Mouse (Mus musculus) hindbrain, embryonic 15.5 days (tissue): ENCODE measurements around the gene Pde4d. TPM values are rescaled to one million over a fixed set of nuclear protein-coding genes. Genes with fewer than 3 reads are reported as not detected.

Source experiments
- ATAC-seq: fragments of 200-750 bp; cut with Nextera tagmentation; 2 replicates; pipeline ENCODE4 v1.8.0; 2017; ENCODE audit warnings: low read depth, moderate number of reproducible peaks, moderate TSS enrichment; ENCODE audit not compliant: low FRiP score
- H3K27ac ChIP-seq: fragments of 300-500 bp; sonication (generic); replicated peaks from 2 replicates; pipeline ENCODE4 v1.5.1; 2015; ENCODE audit warnings: mild to moderate bottlenecking, inconsistent platforms
- H3K27me3 ChIP-seq: fragments of 300-500 bp; sonication (generic); 2 replicates; pipeline ENCODE4 v1.6.1; 2015; ENCODE audit warnings: control low read depth, inconsistent platforms
- H3K36me3 ChIP-seq: fragments of 300-500 bp; sonication (generic); 2 replicates; pipeline ENCODE4 v1.6.1; 2015; ENCODE audit warnings: control low read depth, inconsistent platforms
- H3K4me1 ChIP-seq: fragments of 300-500 bp; sonication (generic); replicated peaks from 2 replicates; pipeline ENCODE4 v1.6.1; 2015; ENCODE audit warnings: control low read depth, inconsistent platforms
- H3K4me2 ChIP-seq: fragments of 300-500 bp; sonication (generic); 2 replicates; pipeline ENCODE4 v1.6.1; 2015; ENCODE audit warnings: moderate library complexity, mild to moderate bottlenecking, inconsistent platforms
- H3K4me3 ChIP-seq: fragments of 300-500 bp; sonication (generic); 2 replicates; pipeline ENCODE4 v1.5.1; 2015; ENCODE audit warnings: mild to moderate bottlenecking, inconsistent platforms
- H3K9ac ChIP-seq: fragments of 300-500 bp; sonication (generic); 2 replicates; pipeline ENCODE4 v1.6.1; 2015; ENCODE audit warnings: inconsistent platforms
- H3K9me3 ChIP-seq: fragments of 300-500 bp; sonication (generic); 2 replicates; pipeline ENCODE4 v1.6.1; 2016; ENCODE audit warnings: control low read depth, inconsistent platforms
- WGBS: fragments of 180-500 bp; shearing (Covaris S2); methylation state at CpG from one replicate; pipeline ENCODE4 v1.1.7; 2015; 5-methylcytosine and 5-hydroxymethylcytosine counted together
- polyA plus RNA-seq: library from polyadenylated mRNA; unstranded; fragments of >200 nt; fragmentation: Nextera tagmentation; extraction: Ambion mirVana; gene quantifications from 2 replicates; pipeline ENCODE4 v1.2.1, GENCODE M21; 2015

The Pde4d gene
- polyA plus RNA-seq, 1 experiment from 2014 or later, result 19.4 TPM

DNA sequence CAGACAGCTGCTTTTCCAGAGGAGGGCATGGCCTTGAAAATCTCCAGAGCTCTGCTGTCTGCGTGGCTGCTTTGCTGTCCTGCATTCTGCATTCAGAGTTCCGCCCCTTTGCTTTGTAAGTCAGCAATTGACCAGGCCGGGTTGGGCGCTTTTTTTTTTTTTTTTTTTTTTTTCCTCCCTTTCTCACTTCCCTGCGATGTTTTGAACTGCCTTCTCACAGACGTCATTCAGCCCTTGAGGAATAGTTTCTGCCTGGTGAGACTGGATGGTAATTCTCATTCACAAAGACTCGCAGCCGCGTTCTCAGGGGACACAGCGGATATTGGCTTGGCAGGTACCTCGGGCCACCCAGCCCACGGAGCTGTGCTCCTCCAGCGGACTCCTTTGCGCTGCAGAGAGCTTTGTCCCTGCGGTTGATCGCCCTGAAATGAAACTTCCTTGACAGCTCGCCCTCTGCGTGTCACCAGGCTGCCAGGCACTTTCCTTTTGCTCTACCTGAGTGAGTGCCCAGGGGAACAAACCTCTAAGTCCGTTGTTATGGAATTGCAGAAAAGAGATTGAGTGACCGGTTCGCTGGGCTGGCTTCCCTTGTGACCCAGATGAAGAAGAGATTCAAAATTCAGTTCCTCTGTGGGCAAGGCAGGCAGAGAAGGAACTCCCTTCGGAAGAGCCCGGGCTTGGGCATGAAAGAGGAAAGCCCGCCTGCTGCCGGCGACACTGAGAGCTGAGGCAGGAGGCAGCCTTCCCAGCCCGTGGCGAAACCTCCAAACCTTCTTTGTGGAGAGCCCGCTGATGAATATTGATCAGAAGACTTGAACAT, 1235.8 kb downstream of the Pde4d start:
- Histone ChIP-seq H3K4me1 (peaks cover 17% of the 10 kb centered on the region; the same call in 1 of the 2 replicates), H3K4me3 (peak overlapping the region; percentile 37), H3K27me3 (no peaks in the 10 kb centered on the region), H3K27ac (peak overlapping the region; percentile 35), H3K4me2 (peak overlapping the region; percentile 63), H3K36me3 (no peaks in the 10 kb centered on the region), H3K9ac (peak overlapping the region; percentile 34), H3K9me3 (no peaks in the 10 kb centered on the region)
- 1% methylated on average over 29 of the region's 29 CpGs for WGBS
- ATAC-seq, result peak; percentile 73

DNA sequence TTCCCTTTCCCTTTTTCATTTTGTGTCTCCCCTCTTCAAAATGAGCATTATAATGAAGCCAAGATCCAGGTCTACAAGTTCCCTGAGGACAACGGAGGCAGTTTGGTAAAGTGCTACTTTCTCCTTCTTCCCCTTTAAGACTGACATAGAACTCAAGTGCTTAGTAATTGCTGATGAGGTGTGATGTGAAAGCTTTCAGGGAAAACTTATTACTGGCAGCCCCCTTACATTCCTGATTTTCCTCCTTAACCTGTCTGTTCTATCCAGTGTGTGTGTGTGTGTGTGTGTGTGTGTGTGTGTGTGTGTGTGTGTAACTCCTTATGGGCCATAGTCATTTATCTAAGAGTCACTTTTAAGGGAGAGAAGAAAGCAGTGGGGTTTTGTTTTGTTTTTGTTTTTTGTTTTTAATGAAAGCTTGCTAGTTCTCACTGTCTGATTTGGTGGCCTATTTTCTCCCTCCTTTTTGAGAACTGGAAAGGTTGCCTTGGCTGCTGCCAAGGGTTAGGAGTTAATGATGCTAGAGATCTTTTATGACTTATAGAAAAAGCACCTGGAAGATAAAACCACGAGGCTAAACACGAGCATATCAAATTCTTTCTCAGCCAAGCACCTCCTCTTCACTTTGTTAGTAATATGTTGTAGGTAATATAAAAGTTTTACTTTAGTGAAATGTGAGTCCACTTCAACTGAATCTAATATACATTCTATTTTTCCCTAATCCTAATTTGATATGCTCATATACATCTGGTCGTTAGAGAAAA, 1236.5 kb downstream of the Pde4d start:
- H3K27me3 ChIP-seq, result no peaks in the 10 kb centered on the region
- no peaks in the 10 kb centered on the region for H3K36me3 ChIP-seq
- 27% methylated on average over 4 of the region's 4 CpGs for WGBS
- no peaks in the 10 kb centered on the region for H3K9me3 ChIP-seq
- peak overlapping the region; percentile 35 for H3K27ac ChIP-seq
- H3K4me1 ChIP-seq, result peaks cover 17% of the 10 kb centered on the region; the same call in 1 of the 2 replicates
- H3K4me2 ChIP-seq, result peak overlapping the region; percentile 63
- peak overlapping the region; percentile 37 for H3K4me3 ChIP-seq
- no peak overlapping the region for H3K9ac ChIP-seq
- ATAC-seq, result no peak

DNA sequence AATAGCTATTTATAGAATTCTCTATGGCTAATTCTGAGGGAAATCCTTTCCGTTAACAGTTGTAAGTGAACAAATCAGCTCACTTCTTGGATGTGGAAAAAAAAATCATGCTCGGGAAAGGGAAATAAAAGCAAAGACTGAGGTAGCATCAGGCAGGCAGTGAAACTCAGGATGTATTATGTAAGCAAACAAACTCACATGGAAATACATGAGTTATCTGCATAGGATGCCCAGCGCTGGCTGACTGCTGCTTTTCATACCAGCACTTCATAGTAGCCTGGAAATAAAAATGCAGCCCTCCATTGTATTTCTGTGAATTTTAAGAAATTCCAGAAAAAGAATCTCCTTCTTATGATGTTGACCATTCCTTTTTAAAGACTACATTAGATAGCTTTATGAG, 1237.2 kb downstream of the Pde4d start:
- 65% methylated on average over 3 of the region's 3 CpGs for WGBS
- no peaks in the 10 kb centered on the region for H3K36me3 ChIP-seq
- no peak for ATAC-seq
- no peaks in the 10 kb centered on the region for H3K9me3 ChIP-seq
- no peak overlapping the region for H3K4me2 ChIP-seq
- H3K27me3 ChIP-seq, result no peaks in the 10 kb centered on the region
- H3K9ac ChIP-seq, result no peak overlapping the region
- no peak overlapping the region for H3K4me3 ChIP-seq
- peaks cover 17% of the 10 kb centered on the region; the same call in 1 of the 2 replicates for H3K4me1 ChIP-seq
- H3K27ac ChIP-seq, result no peak overlapping the region

DNA sequence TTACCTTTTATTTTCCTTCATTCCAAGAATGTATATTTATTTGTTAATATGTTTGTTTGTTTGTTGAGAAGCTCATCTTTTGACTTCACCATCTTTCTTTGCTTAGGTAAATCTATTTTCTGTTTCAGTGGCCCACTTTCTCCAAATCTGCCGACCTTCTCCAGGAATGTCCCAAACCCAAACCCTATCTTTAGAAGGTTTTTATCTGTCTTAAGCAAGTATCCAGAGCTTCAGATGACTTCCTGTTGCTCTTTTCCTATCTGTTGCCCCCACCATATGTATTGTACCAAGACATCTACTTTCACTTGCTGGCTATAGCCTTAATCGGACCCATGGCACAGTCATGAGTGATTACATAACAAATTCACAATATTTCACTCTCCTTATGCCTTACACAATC, 1238.4 kb downstream of the Pde4d start:
- no peak overlapping the region for H3K4me3 ChIP-seq
- no peaks in the 10 kb centered on the region for H3K27me3 ChIP-seq
- H3K9me3 ChIP-seq, result no peaks in the 10 kb centered on the region
- ATAC-seq, result no peak
- no peak overlapping the region for H3K4me2 ChIP-seq
- H3K36me3 ChIP-seq, result no peaks in the 10 kb centered on the region
- no peak overlapping the region for H3K9ac ChIP-seq
- H3K27ac ChIP-seq, result no peak overlapping the region
- 91% methylated on average over 2 of the region's 2 CpGs for WGBS
- peaks cover 17% of the 10 kb centered on the region; the same call in 1 of the 2 replicates for H3K4me1 ChIP-seq

DNA sequence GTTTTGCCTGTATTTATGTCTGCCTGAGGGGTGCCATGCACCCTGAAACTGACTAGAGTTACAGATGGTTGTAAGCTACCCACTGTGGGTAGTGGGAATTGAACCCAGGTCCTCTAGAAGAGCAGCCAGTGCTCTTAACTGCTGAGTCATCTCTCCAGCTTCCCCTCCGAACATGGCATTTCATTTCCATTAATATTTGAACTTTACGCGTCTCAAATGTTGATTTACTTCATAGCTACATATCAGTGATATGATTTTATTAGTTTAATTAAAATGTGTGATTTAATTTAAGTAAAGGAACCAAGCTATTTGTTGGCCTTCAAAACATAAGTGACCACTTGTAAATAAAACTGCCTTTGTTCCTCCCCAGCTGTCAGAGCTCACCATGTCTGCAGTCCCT, 1239.4 kb downstream of the Pde4d start:
- Histone ChIP-seq H3K9me3 (no peaks in the 10 kb centered on the region), H3K36me3 (no peaks in the 10 kb centered on the region), H3K4me1 (peaks cover 13% of the 10 kb centered on the region; the same call in 1 of the 2 replicates), H3K9ac (no peak overlapping the region), H3K27ac (no peak overlapping the region), H3K4me3 (no peak overlapping the region), H3K4me2 (no peak overlapping the region), H3K27me3 (no peaks in the 10 kb centered on the region)
- 90% methylated on average over 3 of the region's 3 CpGs for WGBS
- ATAC-seq, result no peak

DNA sequence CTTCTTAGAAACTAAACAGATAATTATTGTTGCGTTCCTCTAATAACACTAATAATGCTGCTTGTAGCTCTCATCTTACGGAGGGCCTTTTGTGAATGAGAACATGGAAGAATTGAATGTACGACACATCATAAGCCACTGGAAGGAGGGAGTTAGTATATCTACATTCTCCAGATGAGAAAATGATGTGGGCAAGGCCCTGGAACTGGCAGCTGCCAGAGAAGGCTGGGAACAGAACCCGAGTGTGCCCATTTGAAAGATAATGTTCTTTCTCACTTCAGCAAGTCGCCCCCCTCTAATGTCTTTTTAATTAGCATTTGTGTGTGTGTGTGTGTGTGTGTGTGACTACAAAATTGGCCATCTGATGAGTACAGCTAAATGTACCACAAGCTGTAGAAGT, 1240.8 kb downstream of the Pde4d start:
- no peak overlapping the region for H3K9ac ChIP-seq
- ATAC-seq, result no peak
- H3K4me2 ChIP-seq, result no peak overlapping the region
- no peaks in the 10 kb centered on the region for H3K27me3 ChIP-seq
- no peaks in the 10 kb centered on the region for H3K9me3 ChIP-seq
- H3K27ac ChIP-seq, result no peak overlapping the region
- no peaks in the 10 kb centered on the region for H3K36me3 ChIP-seq
- H3K4me1 ChIP-seq, result peaks cover 13% of the 10 kb centered on the region; the same call in 1 of the 2 replicates
- WGBS, result 71% methylated on average over 5 of the region's 5 CpGs
- H3K4me3 ChIP-seq, result no peak overlapping the region

DNA sequence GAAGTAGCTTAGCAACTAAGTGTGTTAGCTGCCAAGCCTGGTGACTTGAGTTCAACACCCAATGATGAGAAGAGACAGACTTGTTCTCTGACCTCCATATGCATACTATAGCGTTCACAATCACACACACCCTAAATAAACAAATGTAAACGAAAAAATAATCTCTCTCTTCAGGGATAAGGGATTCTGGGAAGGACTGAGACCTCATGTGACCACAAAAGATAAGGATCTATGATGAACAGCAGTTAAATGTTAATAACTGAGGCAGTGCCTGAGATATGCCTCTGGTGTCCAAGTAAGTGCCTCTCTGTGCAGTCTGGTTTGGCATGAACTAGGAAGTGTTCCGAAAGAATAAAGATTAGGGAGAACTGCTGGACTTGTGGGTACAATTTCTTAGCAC, 1243.1 kb downstream of the Pde4d start:
- Histone ChIP-seq H3K27me3 (no peaks in the 10 kb centered on the region), H3K4me1 (peaks cover 6% of the 10 kb centered on the region; the same call in 1 of the 2 replicates), H3K9ac (no peak overlapping the region), H3K4me3 (no peak overlapping the region), H3K9me3 (no peaks in the 10 kb centered on the region), H3K4me2 (no peak overlapping the region), H3K27ac (no peak overlapping the region), H3K36me3 (no peaks in the 10 kb centered on the region)
- no peak for ATAC-seq
- 76% methylated on average over 3 of the region's 3 CpGs for WGBS

DNA sequence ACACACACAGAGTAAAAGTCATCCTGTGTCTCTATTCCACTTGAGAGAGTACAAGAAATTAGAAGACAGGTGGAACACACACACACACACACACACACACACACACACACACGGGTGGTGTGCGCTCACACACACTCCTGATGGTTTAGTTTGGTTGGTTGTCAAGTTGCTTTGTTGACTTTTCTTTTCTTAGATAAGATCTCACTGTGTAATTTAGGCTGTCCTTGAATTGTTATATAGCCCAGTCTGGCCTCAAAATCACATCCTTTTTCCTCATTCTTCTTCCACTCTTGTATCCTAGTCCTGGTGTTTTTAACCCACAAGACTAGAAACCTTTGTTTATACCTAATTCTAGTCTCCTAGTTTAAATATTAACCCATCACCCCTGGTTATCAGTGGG, 1244.0 kb downstream of the Pde4d start:
- 82% methylated on average over 2 of the region's 2 CpGs for WGBS
- ATAC-seq, result no peak
- peaks cover 6% of the 10 kb centered on the region; the same call in 1 of the 2 replicates for H3K4me1 ChIP-seq

DNA sequence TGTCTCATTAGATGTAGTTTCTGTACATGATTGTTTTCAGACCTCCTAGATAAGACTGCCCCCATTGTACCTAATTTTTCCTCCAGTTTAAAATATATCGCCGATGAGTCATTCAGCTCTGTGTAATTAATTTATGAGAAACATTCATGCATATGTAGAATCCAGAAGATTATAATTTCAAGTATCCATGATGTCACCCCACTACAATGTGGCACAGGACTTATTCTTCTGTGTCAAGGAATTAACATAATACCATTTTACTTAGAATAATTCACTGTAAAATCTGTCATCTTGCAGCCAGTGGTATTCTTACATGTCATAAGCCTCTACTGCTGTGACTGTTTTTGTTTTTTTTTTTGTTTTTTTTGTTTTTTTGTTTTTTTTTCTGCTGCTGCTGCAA, 1244.5 kb downstream of the Pde4d start:
- ATAC-seq, result no peak
- Histone ChIP-seq H3K27ac (no peak overlapping the region), H3K27me3 (no peaks in the 10 kb centered on the region), H3K9me3 (no peaks in the 10 kb centered on the region), H3K36me3 (no peaks in the 10 kb centered on the region), H3K4me2 (no peak overlapping the region), H3K4me1 (peaks cover 6% of the 10 kb centered on the region; the same call in 1 of the 2 replicates), H3K9ac (no peak overlapping the region), H3K4me3 (no peak overlapping the region)
- 68% methylated on average over 2 of the region's 2 CpGs for WGBS

More for the DNA sequence above, 1244.0 kb downstream of the Pde4d start:
- Histone ChIP-seq H3K9ac (no peak overlapping the region), H3K9me3 (no peaks in the 10 kb centered on the region), H3K27me3 (no peaks in the 10 kb centered on the region), H3K27ac (no peak overlapping the region), H3K4me2 (no peak overlapping the region), H3K36me3 (no peaks in the 10 kb centered on the region), H3K4me3 (no peak overlapping the region)

DNA sequence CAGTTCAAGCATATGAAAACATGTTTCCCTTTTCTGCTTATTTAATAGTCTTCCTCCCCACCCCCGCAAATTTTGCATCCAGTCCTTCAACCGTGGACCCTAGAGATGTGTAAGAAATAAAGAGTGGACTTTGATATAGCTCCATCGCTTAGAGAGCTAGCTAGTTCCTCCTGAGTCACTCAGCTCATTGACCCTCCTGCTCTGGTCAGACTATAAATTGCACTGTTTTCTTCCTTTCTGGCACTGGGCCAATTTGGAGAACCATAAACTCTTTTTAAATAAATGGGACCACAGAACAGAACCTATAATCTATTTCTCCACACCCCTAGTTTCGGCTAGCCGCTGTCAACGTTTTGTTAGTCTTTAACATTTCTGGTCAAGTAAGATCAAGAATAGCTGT, 1245.3 kb downstream of the Pde4d start:
- no peaks in the 10 kb centered on the region for H3K9me3 ChIP-seq
- no peaks in the 10 kb centered on the region for H3K36me3 ChIP-seq
- H3K27ac ChIP-seq, result no peak overlapping the region
- H3K4me3 ChIP-seq, result no peak overlapping the region
- no peak overlapping the region for H3K9ac ChIP-seq
- H3K27me3 ChIP-seq, result no peaks in the 10 kb centered on the region
- peaks cover 6% of the 10 kb centered on the region; the same call in 1 of the 2 replicates for H3K4me1 ChIP-seq
- WGBS, result 83% methylated on average over 6 of the region's 6 CpGs
- no peak overlapping the region for H3K4me2 ChIP-seq
- no peak for ATAC-seq

DNA sequence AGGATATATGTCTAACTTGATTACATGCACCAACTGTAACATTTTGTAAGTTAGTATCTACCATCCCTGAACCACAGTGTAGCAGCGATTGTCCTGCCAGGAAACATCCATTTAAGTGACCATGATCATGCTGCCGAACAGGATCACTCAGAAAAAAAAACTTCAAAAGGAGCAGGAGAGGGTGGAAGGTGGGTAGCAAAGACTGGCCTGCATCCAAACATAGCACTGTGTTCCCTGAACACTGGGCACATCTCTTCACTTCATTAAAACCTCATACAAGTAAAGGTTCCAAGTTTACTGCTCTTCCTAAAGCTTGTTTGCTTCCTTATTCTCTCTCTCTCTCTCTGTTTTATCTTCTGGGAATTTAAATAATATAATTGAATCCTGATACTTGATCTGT, 1256.4 kb downstream of the Pde4d start:
- Histone ChIP-seq H3K4me1 (peaks cover 6% of the 10 kb centered on the region; the same call in 1 of the 2 replicates), H3K4me3 (no peak overlapping the region), H3K27ac (no peak overlapping the region), H3K27me3 (no peaks in the 10 kb centered on the region), H3K4me2 (no peak overlapping the region), H3K9me3 (no peaks in the 10 kb centered on the region), H3K36me3 (no peaks in the 10 kb centered on the region), H3K9ac (no peak overlapping the region)
- ATAC-seq, result no peak
- WGBS, result 58% methylated on average over 2 of the region's 2 CpGs

DNA sequence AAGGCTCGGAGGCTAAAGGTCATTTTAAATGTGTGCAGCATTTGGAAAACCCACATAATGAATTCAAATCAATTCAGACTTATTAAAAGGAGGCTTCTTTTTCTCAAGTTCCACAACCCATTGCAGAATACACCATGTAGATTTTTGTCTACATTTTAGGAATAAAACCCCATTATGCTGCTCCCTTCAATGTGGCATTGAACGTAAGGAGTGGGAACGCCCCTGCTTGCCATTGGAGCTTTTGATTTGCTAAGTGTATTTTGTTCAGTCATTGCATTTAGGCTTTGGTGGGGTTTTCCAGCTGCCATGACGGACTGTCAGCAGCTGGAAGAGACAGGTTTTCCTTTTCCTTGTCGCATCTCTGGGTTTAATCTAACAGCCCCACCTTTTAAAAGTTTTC, 1256.8 kb downstream of the Pde4d start:
- Histone ChIP-seq H3K36me3 (no peaks in the 10 kb centered on the region), H3K4me1 (peaks cover 6% of the 10 kb centered on the region; the same call in 1 of the 2 replicates), H3K4me3 (no peak overlapping the region), H3K9ac (no peak overlapping the region), H3K9me3 (no peaks in the 10 kb centered on the region), H3K27ac (no peak overlapping the region), H3K4me2 (no peak overlapping the region), H3K27me3 (no peaks in the 10 kb centered on the region)
- WGBS, result 55% methylated on average over 5 of the region's 5 CpGs
- ATAC-seq, result no peak
